Mouse (Mus musculus) layer of hippocampus, postnatal 14 days (tissue): Measurements from ENCODE around the gene Serf1. TPM values are rescaled to one million over a fixed set of nuclear protein-coding genes. Genes with fewer than 3 reads are reported as not detected.
"Not testable (repeated sequence)": the region's sequence is repeated elsewhere in the genome, so short reads cannot be mapped to it uniquely, and the experiment has no call there.

Experiments used
- DNase-seq, 2 experiments: peaks; one replicate each; pipeline ENCODE4 v3.0.0; 2021 to 2022; ENCODE audit warnings: low spot score in 2 of 2, mixed read lengths in 1 of 2
- long read RNA-seq, 2 experiments: library from polyadenylated mRNA; stranded (forward); transcript quantifications; one replicate each; pipeline ENCODE4 v2.0.0; 2021
- total RNA-seq, 2 experiments: library from RNA; stranded (reverse); gene quantifications; 2 replicates each; pipeline ENCODE4 v1.2.3; 2021

Serf1 gene
- total RNA-seq = 10 to 100 TPM; 29.5 to 32.6 TPM
- long read RNA-seq, experiment 1, transcript Serf1-201 (3 exons, 601 nt) = major isoform, 16 of 16 reads
- long read RNA-seq, experiment 1, partial matches to known transcripts = 0 of 16 reads
- long read RNA-seq, experiment 1, other reads (novel, unspliced or antisense) = 0 of 16 reads
- long read RNA-seq, experiment 2, transcript Serf1-201 (3 exons, 601 nt) = major isoform, 71 of 72 reads
- long read RNA-seq, experiment 2, partial matches to known transcripts = 1 of 72 reads
- long read RNA-seq, experiment 2, other reads (novel, unspliced or antisense) = 0 of 72 reads

- peak; percentile 69 to 78 for DNase-seq
These were observed at the start of gene Serf1 for GRCm38 (mm10) chr13:100107652-100108472. Gene Serf1 (plus strand): TSS chr13:100108012.

GRCm38 (mm10) chr13:100063936-100064335 lies 43.9 kb upstream of the Serf1 start:
- DNase-seq = no peak

- no peak for DNase-seq
These were observed 40.0 kb upstream of the Serf1 start for GRCm38 (mm10) chr13:100067821-100068220.

- no peak for DNase-seq
These were observed 36.3 kb upstream of the Serf1 start for GRCm38 (mm10) chr13:100071473-100071872.

GRCm38 (mm10) chr13:100098808-100099207 lies 9.0 kb upstream of the Serf1 start:
- DNase-seq = no peak

DNA sequence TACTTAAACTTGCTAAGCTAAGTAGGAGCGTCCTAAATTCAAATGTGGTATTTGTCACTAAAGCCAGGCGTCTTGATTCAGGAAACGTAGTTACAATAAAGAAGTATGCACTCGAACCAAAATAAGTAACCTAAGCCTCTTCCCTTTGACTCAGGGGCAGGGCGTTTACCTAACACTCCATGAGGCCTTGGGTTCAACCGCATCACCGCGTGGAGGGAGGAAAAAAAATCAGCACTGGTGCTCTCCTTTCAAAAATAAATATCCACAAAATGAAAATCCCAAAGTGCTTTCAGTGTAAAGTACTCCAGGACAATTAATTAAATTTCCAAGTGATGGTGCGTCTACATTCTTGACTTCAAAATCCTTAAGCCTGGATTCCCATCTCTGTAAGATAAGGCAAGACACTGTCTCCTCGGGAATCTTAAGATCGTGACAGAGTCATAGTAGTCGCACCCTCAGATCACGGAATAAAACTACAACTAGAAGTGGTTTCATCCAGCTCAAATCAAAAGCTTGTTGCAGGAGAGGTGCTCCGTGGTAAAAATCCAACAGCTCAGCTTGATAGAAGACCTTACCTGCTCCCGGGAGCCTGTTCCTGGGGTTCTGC lies 4.7 kb upstream of the Serf1 start:
- DNase-seq = no peak

- DNase-seq = peak; percentile 91 to 97
These were observed 4.0 kb upstream of the Serf1 start, which contains the start of gene Bdp1 for GRCm38 (mm10) chr13:100103748-100104254. Gene Bdp1 (minus strand): TSS chr13:100104070.

GRCm38 (mm10) chr13:100112218-100112972 lies 4.6 kb downstream of the Serf1 start:
- peak in 1 of 2 experiments; percentile 24 for DNase-seq

GRCm38 (mm10) chr13:100123970-100124369 lies 16.2 kb downstream of the Serf1 start:
- DNase-seq = no peak

- peak; percentile 89 to 96 for DNase-seq
These were observed 16.8 kb downstream of the Serf1 start, which contains the start of gene Smn1 for GRCm38 (mm10) chr13:100124423-100125257. Gene Smn1 (plus strand): TSS chr13:100124852.

- no peak for DNase-seq
These were observed 17.4 kb downstream of the Serf1 start for GRCm38 (mm10) chr13:100125258-100125643.

DNA sequence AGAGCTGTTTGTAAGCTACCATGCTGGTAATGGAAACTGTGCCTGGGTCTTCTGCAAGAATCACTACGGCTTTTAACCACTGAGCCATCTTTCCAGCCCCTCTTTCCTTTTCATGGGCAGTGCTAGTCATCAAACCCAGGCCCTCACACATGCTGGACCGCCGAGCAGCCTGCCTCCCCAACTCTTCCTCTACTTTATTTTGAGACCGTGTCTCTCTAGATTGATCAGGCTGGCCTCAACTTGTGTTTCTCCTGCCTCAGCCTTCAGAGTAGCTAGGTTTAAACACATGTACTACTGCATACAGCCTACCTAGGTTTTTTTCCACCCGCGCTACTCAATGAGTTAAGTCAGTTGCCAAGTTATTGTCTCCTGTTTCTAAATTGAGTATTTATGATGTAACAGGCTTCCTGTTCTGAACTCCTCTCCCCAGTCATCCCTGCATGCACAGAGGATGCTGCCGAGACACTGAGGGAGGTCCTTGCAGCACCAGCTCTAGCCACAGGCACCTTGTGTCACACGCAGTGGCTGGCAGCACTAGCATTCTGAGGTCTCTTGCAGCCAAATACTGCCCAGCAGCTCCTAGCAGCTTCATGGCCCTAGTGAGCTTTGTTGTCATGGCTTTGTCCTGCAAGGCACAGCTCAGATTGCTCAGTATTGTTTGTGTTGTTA lies 34.0 kb downstream of the Serf1 start:
- no peak for DNase-seq

DNA sequence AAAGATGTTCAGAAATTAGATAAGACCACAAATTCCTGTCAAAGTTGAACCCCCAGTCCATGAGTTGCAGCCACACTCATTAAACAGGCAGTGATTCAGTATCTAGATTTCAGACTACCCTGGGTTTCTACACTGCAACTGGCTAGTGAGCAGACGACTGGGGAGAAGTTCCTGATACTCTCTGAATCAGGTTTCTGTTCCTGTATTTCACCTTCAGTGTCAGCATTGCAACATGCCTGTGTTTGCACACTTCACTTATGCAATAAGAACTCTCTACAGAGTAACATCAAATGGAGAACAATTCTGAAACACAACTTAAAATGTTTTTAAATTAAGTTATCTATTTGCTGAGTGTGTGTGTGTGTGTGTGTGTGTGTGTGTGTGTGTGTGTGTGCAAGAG lies 44.8 kb downstream of the Serf1 start:
- DNase-seq = no peak

DNA sequence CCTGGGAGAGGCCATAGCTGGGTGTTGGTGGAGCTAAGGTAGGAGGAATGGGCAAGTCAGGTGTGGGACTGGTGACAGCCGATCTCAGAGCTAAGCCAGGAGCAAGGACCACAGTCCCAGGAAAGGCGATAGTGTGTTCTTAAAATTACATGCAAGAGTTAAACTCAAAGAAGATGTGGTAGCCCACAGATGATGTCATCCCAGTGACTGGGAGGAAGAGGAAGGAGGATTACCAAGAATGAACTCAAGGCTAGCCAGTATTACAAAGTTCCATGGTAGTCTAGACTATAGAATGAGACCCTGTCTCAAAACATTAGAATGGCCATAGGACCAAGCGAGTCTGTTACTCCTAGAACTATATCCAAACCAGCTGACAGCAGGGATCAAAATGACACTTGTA lies 48.8 kb downstream of the Serf1 start:
- DNase-seq = no peak

DNA sequence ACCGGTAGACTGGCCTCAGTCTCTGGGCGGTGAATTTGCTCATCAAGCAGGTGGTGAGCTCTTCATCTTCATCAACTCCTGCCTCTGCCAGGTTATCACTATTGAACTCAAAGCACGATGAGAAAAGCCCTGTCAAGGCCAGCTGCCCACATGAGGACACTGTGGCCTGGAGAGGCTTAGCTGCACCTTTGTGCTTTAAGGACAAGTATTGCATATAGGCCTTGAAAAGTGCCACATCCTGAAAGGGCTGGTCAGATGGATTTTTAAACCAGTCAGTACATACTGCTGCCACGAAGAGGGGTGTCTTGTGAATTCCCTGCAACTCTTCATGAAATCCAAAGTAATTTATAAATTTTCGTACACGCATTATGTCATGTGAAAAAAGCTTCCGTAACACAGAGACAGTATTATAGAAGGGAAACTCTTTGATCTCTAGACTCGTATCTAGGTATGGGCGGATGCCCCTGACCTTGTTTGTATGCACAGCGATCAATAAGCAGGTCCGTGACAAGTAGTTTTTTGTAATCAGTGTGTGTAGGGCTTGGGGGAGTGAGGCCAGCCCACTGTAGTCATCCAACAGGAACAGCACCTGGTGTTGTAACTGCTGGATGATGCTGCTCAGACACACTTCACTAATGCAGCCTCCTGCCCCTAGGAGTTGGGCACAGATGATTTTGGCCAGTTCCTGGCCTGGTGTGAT lies 53.5 kb downstream of the Serf1 start:
- DNase-seq = not testable (repeated sequence)

DNA sequence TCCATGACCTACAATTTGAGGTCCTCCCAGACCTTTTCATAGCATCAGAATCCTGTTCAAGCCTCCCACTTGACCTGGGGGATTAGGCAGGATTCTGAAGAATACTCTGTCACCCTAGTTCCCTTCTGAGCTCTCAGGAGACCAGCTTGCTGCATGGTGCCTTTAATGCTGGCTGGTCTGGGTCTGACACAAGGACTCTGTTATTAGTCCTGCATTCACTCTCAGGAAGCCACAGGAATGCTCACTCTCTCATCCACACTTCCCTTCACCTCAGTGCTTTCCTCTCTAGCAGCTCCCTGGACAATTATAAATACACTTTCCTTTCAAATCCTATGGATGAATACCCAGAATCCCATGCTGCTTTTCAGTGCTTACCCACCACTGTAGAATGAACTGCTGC lies 54.7 kb downstream of the Serf1 start:
- DNase-seq = not testable (repeated sequence)
